ENCODE assay signal across 25 mouse cellular contexts in genomic region chr5:119271234-119271852, GRCm38 (mm10).
A peak's percentile ranks its signal among the peaks of the same experiment; 100 is the strongest.
DNase-seq lines count a peak whose midpoint lies in the region; ATAC-seq lines count a peak whose summit lies in the region.
"Had no signal": no experiment of that assay in that cellular context is flagged by ENCODE, and none has a peak within 500 bp of the region (broad histone marks: within the 10 kb centered on the region; RNA-seq: fewer than 3 reads in every experiment).

No protein-coding gene starts in this region.

- DNase-seq in embryo, embryonic 11 days = peak; percentile 43
- no peak for DNase-seq in embryo, embryonic 10 days (ENCODE audit: low spot score)
- DNase-seq in midbrain, embryonic 11.5 days (ENCODE audit: low spot score, missing footprints) = peak; percentile 73
- no peak for DNase-seq in left cerebral cortex, adult 11 months (ENCODE audit: low spot score)
- DNase-seq: adrenal gland, adult 8-10 months; cerebellum, adult 11-12 months; cerebellum, postnatal 10 days; forebrain, postnatal 0 days; gastrocnemius, postnatal 36 days; heart, adult 2 months; heart, postnatal 36 days; kidney, postnatal 14 days; layer of hippocampus, postnatal 36 days; liver, postnatal 0 days; thymus, postnatal 25 days had no signal

- 91% methylated on average over 26 of the region's 26 CpGs for WGBS in midbrain, embryonic 11.5 days
- 91% methylated on average over 26 of the region's 26 CpGs for WGBS in midbrain, embryonic 15.5 days
- WGBS in limb, embryonic 12.5 days = 52% methylated on average over 26 of the region's 26 CpGs

- H3K27me3 ChIP-seq in midbrain, embryonic 11.5 days (ENCODE audit: control insufficient read depth, insufficient read depth, low read length) = no peaks in the 10 kb centered on the region
- H3K27me3 ChIP-seq in midbrain, embryonic 15.5 days (replicated peaks) = no peaks in the 10 kb centered on the region
- peaks cover 79% of the 10 kb centered on the region for H3K27me3 ChIP-seq in limb, embryonic 12.5 days
- H3K27me3 ChIP-seq: hindbrain, embryonic 15.5 days; megakaryocyte, embryonic 14.5 days; stomach, embryonic 15.5 days had no signal

- no peaks in the 10 kb centered on the region for H3K4me1 ChIP-seq in midbrain, embryonic 11.5 days (ENCODE audit: control insufficient read depth, insufficient read depth, low read length)
- H3K4me1 ChIP-seq in midbrain, embryonic 15.5 days = no peaks in the 10 kb centered on the region
- 0 out of 2 replicates have a peak, but pooled peaks cover 10% of the 10 kb centered on the region for H3K4me1 ChIP-seq in limb, embryonic 12.5 days (replicated peaks)
- H3K4me1 ChIP-seq: heart, embryonic 13.5 days; hindbrain, embryonic 15.5 days; megakaryocyte, embryonic 14.5 days; stomach, embryonic 15.5 days had no signal

- no peak overlapping the region for H3K27ac ChIP-seq in midbrain, embryonic 11.5 days (ENCODE audit: low read depth, low read length)
- no peak overlapping the region for H3K27ac ChIP-seq in midbrain, embryonic 15.5 days
- H3K27ac ChIP-seq in limb, embryonic 12.5 days = peak overlapping the region; percentile 71
- H3K27ac ChIP-seq: heart, adult 2 months; heart, embryonic 13.5 days; hindbrain, embryonic 15.5 days; stomach, embryonic 15.5 days had no signal

- H3K9ac ChIP-seq in midbrain, embryonic 11.5 days (ENCODE audit: low read length) = no peak overlapping the region
- no peak overlapping the region for H3K9ac ChIP-seq in midbrain, embryonic 15.5 days
- H3K9ac ChIP-seq in limb, embryonic 12.5 days (replicated peaks) = no peak overlapping the region
- H3K9ac ChIP-seq: forebrain, postnatal 0 days; heart, embryonic 13.5 days; hindbrain, embryonic 15.5 days; liver, postnatal 0 days; stomach, embryonic 15.5 days had no signal

- no peak for ATAC-seq in midbrain, embryonic 11.5 days (ENCODE audit: low FRiP score)
- ATAC-seq in midbrain, embryonic 15.5 days (replicated peaks) = no peak
- ATAC-seq in limb, embryonic 12.5 days (ENCODE audit: insufficient number of reproducible peaks, insufficient read depth, low FRiP score, low TSS enrichment, low read depth) = peak; percentile 81
- ATAC-seq in megakaryocyte, adult 5-6 weeks (ENCODE audit: poor library complexity, severe bottlenecking) = no peak
- ATAC-seq: activated CD4-positive, CD25-positive, alpha-beta regulatory T cell, adult 4 months; forebrain, postnatal 0 days; liver, postnatal 0 days; lung, postnatal 0 days had no signal

- no peaks in the 10 kb centered on the region for H3K36me3 ChIP-seq in midbrain, embryonic 11.5 days (ENCODE audit: control insufficient read depth, insufficient read depth, low read length)
- H3K36me3 ChIP-seq in midbrain, embryonic 15.5 days (replicated peaks) = no peaks in the 10 kb centered on the region
- no peaks in the 10 kb centered on the region for H3K36me3 ChIP-seq in limb, embryonic 12.5 days
- H3K36me3 ChIP-seq: heart, embryonic 13.5 days; hindbrain, embryonic 15.5 days; stomach, embryonic 15.5 days had no signal

- H3K4me2 ChIP-seq in midbrain, embryonic 11.5 days = no peak overlapping the region
- H3K4me2 ChIP-seq in midbrain, embryonic 15.5 days = no peak overlapping the region
- peak overlapping the region; percentile 27 for H3K4me2 ChIP-seq in limb, embryonic 12.5 days
- H3K4me2 ChIP-seq: heart, embryonic 13.5 days; hindbrain, embryonic 15.5 days; liver, embryonic 11.5 days; stomach, embryonic 15.5 days had no signal

- 0 out of 2 replicates have a peak, but pooled peaks cover 2% of the 10 kb centered on the region for H3K9me3 ChIP-seq in midbrain, embryonic 11.5 days (ENCODE audit: control insufficient read depth, low read length)
- no peaks in the 10 kb centered on the region for H3K9me3 ChIP-seq in midbrain, embryonic 15.5 days
- H3K9me3 ChIP-seq in limb, embryonic 12.5 days = peaks cover 4% of the 10 kb centered on the region; the same call in 1 of the 2 replicates
- H3K9me3 ChIP-seq: heart, embryonic 13.5 days; hindbrain, embryonic 15.5 days; stomach, embryonic 15.5 days had no signal

- no peak overlapping the region for H3K4me3 ChIP-seq in midbrain, embryonic 11.5 days (ENCODE audit: low read depth, low read length)
- H3K4me3 ChIP-seq in midbrain, embryonic 15.5 days = no peak overlapping the region
- H3K4me3 ChIP-seq in limb, embryonic 12.5 days (replicated peaks) = no peak overlapping the region
- H3K4me3 ChIP-seq: heart, adult 2 months; heart, embryonic 13.5 days; hindbrain, embryonic 15.5 days; megakaryocyte, embryonic 14.5 days; stomach, embryonic 15.5 days had no signal

Comparison
In these comparisons a context has a peak if more than half of its experiments do, and no peak if none do; other contexts are left out.
1. DNase-seq: peak in embryo, embryonic 11 days (single experiment) and midbrain, embryonic 11.5 days (single experiment); none in embryo, embryonic 10 days (single experiment) and left cerebral cortex, adult 11 months (single experiment).